Mouse (Mus musculus): ENCODE data around the gene Zzz3.

DNA sequence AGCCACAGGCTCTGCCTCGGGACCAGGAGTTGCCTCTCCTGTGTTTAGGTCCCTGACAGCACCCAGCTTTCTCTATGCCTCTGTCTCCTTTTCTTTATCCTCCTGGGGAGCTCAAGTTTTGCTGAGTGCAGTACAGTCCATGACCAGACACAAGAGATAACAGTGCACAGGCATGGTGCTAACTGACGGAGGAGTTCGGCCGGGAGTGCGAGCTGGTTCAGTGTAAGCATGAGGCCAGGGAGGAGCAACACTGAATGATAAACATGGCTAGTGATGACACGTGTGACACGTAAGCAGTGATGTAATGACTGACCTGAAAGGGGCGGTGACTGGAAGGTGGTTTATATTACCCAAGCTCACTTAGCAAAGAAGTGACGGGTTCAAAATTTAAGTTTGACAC lies 71.6 kb downstream of the Zzz3 start:
- TF ChIP-seq POLR2A (IDR thresholded peaks at IDR 0.05; ENCODE audit: low read depth, low read length) (no peak), CTCF (IDR thresholded peaks at IDR 0.05; ENCODE audit: extremely low read depth, insufficient read length, insufficient replicate concordance, low read depth, low read length) (no peak)
